Mouse (Mus musculus): Measurements from ENCODE around the gene Mknk2. TPM values are rescaled to one million over a fixed set of nuclear protein-coding genes. Genes with fewer than 3 reads are reported as not detected.
A peak's percentile ranks its signal among the peaks of the same experiment; 100 is the strongest.

Mknk2 gene
- polyA plus RNA-seq (2015; fragmentation: Nextera tagmentation; extraction: Ambion mirVana), result 49.6 and 60.1 TPM in 2 replicates

DNA sequence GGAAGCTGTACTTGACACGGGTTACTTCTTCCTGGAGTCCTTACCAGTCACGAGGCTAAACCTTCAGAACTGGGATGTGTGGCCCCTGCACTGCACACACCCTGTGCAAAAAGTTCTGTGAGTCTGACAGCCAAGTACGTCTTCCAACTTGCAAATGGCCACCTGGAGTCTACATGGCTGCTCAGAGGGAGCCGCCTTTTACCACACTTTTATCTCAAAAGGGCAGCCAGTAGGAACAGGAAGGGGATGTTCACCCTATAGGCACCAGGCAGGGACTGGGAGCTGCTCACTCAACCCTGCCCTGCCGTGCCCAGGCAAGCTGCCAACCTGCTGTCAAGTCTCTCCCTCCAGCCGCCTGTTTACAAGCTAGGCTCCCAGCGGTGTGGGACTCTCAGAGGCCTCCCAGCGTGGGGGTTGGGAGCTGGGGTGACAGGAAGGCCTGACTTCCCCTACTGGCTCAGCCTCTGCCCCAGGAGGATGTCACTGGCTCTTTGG, at the start of gene Mknk2:
Gene Mknk2, minus strand, starts transcription at position 171 of the 495 bp plus-strand sequence.
- peaks cover 5% of the 10 kb centered on the region for H3K36me3 ChIP-seq
- peak within 1 kb of the TSS; percentile 82 for H3K9ac ChIP-seq (replicated peaks)
- H3K9me3 ChIP-seq, result no peaks in the 10 kb centered on the region
- peak within 1 kb of the TSS; percentile 84 for H3K4me2 ChIP-seq (replicated peaks)
- H3K4me3 ChIP-seq (replicated peaks), result peak within 1 kb of the TSS; percentile 99
- WGBS, result 31% methylated on average over 8 of the region's 8 CpGs
- no peak; the same call in 1 of the 2 replicates for ATAC-seq
- H3K4me1 ChIP-seq (replicated peaks), result peaks cover 56% of the 10 kb centered on the region
- peak within 1 kb of the TSS; percentile 98 for H3K27ac ChIP-seq
- H3K27me3 ChIP-seq, result no peaks in the 10 kb centered on the region

DNA sequence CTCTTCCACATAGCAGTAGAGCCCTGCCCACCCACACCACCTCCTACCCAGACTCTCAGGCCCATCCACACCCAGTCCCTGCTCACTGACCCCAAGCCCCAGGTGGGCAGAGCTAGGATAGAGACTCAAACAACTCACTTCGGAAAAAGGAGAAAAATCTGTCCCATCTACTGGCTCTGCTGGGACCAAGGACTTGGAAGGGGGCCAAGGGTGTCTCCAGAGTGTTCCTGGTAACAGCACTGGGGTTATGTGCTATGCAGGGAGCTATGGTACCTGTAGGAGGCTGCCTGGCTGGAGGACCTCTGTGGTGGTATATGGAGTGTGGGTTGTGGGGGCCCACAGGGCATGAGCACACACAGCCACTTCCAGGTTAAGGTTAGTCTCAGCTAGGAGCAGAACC, 39.4 kb upstream of the Mknk2 start:
- 100% methylated on average over 1 of the region's 1 CpGs for WGBS
- H3K36me3 ChIP-seq, result peaks cover 97% of the 10 kb centered on the region
- H3K4me1 ChIP-seq (replicated peaks), result no peaks in the 10 kb centered on the region
- H3K27ac ChIP-seq, result no peak overlapping the region
- H3K4me3 ChIP-seq (replicated peaks), result no peak overlapping the region
- ATAC-seq, result no peak
- H3K9me3 ChIP-seq, result no peaks in the 10 kb centered on the region
- H3K4me2 ChIP-seq (replicated peaks), result no peak overlapping the region
- H3K27me3 ChIP-seq, result no peaks in the 10 kb centered on the region
- no peak overlapping the region for H3K9ac ChIP-seq (replicated peaks)

DNA sequence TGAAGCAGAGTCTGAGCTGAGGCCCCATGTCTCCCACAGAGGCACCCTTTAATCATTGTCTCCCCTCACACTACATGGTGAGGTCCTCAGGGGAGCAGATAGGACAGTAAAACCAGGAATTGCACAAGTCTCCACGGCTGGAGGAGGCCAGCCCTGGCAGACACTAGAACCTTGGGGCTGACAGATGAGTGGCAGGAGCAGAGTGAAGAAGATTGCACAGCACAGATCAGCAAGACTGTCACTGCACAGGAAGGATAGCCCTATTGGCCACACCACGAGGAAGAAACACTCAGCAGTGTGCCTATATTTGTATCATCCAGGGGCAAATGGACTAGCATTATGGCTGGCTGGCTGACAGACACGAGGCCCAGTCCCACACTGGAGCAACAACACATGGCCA, 32.9 kb upstream of the Mknk2 start:
- WGBS, result 89% methylated on average over 3 of the region's 3 CpGs
- no peak for ATAC-seq
- no peak overlapping the region for H3K4me2 ChIP-seq (replicated peaks)

DNA sequence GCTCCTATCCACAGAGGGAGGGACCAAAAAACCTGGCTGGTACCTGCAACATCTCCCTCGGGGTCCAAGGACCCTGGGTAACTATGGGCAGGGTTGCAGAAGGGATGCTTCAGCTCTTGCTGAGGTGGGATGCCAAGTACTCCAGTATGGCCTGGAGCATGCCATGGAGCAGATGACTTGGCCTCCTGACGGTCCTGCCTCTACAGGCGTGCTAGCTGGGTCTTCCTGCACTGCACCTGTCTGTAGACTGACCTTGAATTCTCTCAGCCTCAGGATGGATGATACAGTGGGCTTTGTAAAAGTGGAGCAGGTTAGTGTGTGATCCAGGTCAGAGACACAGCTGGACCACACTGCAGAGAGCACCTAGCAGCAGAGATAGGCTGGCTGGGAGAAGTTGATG, 27.6 kb upstream of the Mknk2 start:
- peaks cover 28% of the 10 kb centered on the region for H3K4me1 ChIP-seq (replicated peaks)
- H3K36me3 ChIP-seq, result peaks cover 51% of the 10 kb centered on the region
- H3K27me3 ChIP-seq, result no peaks in the 10 kb centered on the region
- H3K4me3 ChIP-seq (replicated peaks), result no peak overlapping the region
- no peak overlapping the region for H3K4me2 ChIP-seq (replicated peaks)
- no peak overlapping the region for H3K27ac ChIP-seq
- no peaks in the 10 kb centered on the region for H3K9me3 ChIP-seq
- WGBS, result 79% methylated on average over 3 of the region's 3 CpGs
- no peak for ATAC-seq
- H3K9ac ChIP-seq (replicated peaks), result no peak overlapping the region

More for the DNA sequence above, 32.9 kb upstream of the Mknk2 start:
- Histone ChIP-seq H3K9ac (replicated peaks) (no peak overlapping the region), H3K27me3 (no peaks in the 10 kb centered on the region), H3K9me3 (no peaks in the 10 kb centered on the region), H3K36me3 (peaks cover 97% of the 10 kb centered on the region), H3K27ac (no peak overlapping the region), H3K4me3 (replicated peaks) (no peak overlapping the region), H3K4me1 (replicated peaks) (no peaks in the 10 kb centered on the region)

DNA sequence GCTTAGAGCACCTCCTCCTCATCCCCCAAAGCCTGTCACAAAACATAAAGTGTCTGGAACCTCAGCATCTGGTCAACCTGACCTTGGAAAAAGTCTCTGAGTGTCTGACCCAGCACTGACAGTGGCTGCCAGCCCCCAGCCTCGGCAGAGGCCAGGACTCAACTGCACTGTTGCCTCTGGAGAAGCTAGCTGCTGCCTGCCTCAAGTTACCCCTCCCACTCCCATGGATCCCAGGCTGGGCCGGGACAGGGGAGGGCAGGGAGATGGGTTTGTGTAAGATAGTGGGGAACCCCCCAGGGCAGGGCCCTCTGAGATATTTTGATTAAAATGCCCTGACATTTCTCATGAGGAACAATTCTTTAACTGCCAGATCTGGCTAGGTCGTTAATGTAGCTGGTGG, 27.1 kb upstream of the Mknk2 start:
- Histone ChIP-seq H3K36me3 (peaks cover 46% of the 10 kb centered on the region), H3K27ac (no peak overlapping the region), H3K9ac (replicated peaks) (no peak overlapping the region), H3K9me3 (no peaks in the 10 kb centered on the region), H3K4me3 (replicated peaks) (no peak overlapping the region), H3K4me1 (replicated peaks) (peaks cover 32% of the 10 kb centered on the region), H3K4me2 (replicated peaks) (no peak overlapping the region), H3K27me3 (no peaks in the 10 kb centered on the region)
- ATAC-seq, result no peak
- 59% methylated on average over 3 of the region's 3 CpGs for WGBS

DNA sequence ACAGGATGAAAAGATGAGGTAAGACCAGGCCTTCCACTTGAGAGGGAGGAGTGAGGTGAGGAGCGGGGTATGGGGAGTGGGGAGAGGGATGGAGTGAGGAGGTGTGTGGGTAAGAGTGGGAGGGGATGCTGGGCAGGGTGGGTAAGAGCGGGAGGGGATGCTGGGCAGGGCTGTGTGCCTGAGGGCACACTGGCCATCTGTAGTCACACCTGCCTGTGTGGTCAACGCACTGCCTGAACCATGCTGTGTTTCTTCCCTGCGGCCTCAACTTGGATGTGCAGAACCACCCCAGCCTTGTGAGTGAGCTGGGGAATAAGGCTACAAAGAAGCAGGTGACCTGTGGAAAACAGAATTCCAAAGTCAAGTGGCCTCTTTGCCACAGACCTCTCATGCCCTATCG, 26.5 kb upstream of the Mknk2 start:
- no peak for ATAC-seq
- no peak overlapping the region for H3K4me2 ChIP-seq (replicated peaks)
- peaks cover 36% of the 10 kb centered on the region for H3K4me1 ChIP-seq (replicated peaks)
- WGBS, result 87% methylated on average over 5 of the region's 5 CpGs
- H3K9me3 ChIP-seq, result no peaks in the 10 kb centered on the region
- H3K27me3 ChIP-seq, result no peaks in the 10 kb centered on the region
- H3K27ac ChIP-seq, result no peak overlapping the region
- H3K4me3 ChIP-seq (replicated peaks), result no peak overlapping the region
- H3K36me3 ChIP-seq, result peaks cover 40% of the 10 kb centered on the region
- H3K9ac ChIP-seq (replicated peaks), result 0 out of 2 replicates have a peak overlapping the region, but pooled peaks have one; percentile 6

DNA sequence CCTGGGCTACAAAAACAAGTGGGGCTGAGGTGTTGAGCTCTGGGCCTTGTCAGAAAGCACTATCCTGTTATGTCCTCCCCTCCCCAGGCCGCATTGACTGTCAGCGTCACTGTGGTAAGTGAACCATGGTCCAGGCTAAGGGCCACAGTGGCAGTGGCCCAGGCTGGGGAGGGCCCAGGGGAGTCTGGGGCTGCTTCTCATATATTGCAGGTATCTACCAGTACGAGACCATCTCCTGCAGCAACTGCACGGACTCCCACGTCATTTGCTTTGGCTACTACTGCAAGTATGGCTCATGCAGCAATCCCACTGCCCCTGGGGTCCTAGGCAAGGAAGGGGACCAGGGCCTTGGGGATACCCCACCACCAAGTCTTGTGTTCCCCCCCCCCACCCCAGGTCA, 25.7 kb upstream of the Mknk2 start:
- H3K36me3 ChIP-seq, result peaks cover 33% of the 10 kb centered on the region
- no peak for ATAC-seq
- no peak overlapping the region for H3K27ac ChIP-seq
- H3K27me3 ChIP-seq, result no peaks in the 10 kb centered on the region
- peaks cover 36% of the 10 kb centered on the region for H3K4me1 ChIP-seq (replicated peaks)
- peak overlapping the region; percentile 77 for H3K4me2 ChIP-seq (replicated peaks)
- peak overlapping the region; percentile 71 for H3K4me3 ChIP-seq (replicated peaks)
- peak overlapping the region; percentile 59; the same call in 1 of the 2 replicates for H3K9ac ChIP-seq (replicated peaks)
- no peaks in the 10 kb centered on the region for H3K9me3 ChIP-seq
- WGBS, result 87% methylated on average over 5 of the region's 5 CpGs

DNA sequence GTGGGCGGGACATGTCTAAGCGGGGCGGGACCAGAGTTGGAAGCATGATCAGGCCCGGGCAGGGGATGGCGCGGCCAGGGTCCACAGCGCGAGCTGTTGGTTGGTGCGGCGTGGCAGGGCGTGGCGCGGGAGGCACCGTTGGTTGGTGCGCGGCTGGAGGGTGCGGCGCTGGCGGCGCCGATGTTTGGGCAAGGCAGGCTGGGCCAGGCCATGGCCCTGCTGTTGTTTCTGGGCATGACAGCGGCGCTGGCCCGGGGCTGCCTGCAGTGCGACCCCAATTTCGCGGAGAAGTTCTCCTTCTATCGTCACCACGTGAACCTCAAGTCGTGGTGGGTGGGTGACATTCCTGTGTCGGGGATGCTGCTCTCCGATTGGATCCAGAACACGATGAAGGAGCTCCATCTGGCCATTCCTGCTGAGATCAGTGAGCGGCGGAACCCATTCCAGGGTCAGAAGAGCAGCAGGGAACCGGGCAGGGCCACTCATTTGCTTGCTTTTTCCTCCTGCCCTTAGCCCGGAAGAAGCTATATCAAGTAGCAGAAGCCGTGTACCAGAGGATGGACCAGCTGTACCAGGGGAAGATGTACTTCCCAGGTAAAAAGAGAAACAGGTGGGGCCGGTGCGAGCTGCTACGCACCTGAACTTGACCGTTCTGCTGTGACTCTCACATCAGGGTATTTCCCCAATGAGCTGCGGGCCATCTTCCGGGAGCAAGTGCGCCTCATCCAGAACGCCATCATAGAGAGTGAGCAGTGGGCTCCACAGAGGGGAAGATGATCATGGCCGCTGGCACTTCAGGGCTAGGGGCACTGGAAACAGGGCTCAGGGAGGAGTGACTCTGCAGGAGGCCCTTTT, 24.9 kb upstream of the Mknk2 start:
- Histone ChIP-seq H3K9me3 (no peaks in the 10 kb centered on the region), H3K4me2 (replicated peaks) (peak overlapping the region; percentile 77), H3K4me3 (replicated peaks) (peak overlapping the region; percentile 71), H3K27ac (peak overlapping the region; percentile 89), H3K9ac (replicated peaks) (peak overlapping the region; percentile 59), H3K4me1 (replicated peaks) (peaks cover 44% of the 10 kb centered on the region), H3K36me3 (peaks cover 24% of the 10 kb centered on the region), H3K27me3 (no peaks in the 10 kb centered on the region)
- WGBS, result 2% methylated on average over 47 of the region's 47 CpGs
- peak; percentile 87 for ATAC-seq

DNA sequence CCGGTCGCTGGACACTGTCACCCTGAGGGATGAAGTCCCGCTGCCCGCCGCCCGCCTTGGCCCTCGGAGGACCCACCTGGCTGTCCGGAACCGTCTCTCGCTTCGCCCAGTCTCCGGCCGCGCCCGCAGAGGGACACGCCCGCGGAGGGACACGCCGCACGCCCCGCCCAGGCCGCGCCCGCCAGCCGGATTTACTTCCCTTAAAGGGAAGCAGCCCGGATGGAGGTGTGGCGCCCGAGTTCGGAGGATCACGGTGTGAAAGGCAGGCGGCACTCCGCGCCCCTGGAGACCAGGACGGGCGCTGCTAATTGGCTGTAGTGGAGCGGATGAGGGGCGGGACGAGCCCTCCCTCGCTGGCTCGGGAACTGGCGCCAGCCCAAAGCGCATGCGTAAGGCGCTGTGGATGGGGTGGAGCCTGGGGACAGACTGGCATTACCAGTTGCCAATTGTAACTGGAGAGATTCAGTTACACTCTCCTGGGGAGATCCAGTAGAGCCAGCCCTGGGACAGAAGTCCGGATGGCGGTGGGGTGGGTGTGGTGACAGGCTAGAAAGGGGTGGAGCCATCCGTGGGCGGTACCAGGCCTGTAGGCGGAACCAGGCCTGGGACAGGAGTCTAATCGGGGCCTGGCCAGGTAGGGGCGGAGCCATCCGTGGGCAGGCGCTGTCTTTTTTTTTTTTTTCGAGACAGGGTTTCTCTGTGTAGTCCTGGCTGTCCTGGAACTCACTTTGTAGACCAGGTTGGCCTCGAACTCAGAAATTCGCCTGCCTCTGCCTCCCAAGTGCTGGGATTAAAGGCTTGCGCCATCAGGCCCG, 24.0 kb upstream of the Mknk2 start, which contains the start of the genes Mob3a and Izumo4:
Gene Mob3a, minus strand, starts transcription at position 257 of the 815 bp plus-strand sequence.
Gene Izumo4, plus strand, starts transcription at position 464 of the 815 bp plus-strand sequence.
- Histone ChIP-seq H3K36me3 (peaks cover 15% of the 10 kb centered on the region), H3K4me3 (replicated peaks) (peak within 1 kb of the TSS; percentile 71), H3K9ac (replicated peaks) (peak within 1 kb of the TSS; percentile 78), H3K27ac (peak within 1 kb of the TSS; percentile 89), H3K9me3 (no peaks in the 10 kb centered on the region), H3K4me2 (replicated peaks) (peak within 1 kb of the TSS; percentile 77), H3K4me1 (replicated peaks) (peaks cover 44% of the 10 kb centered on the region), H3K27me3 (no peaks in the 10 kb centered on the region)
- WGBS, result under 1% methylated on average over 58 of the region's 59 CpGs
- peak; percentile 98 for ATAC-seq

DNA sequence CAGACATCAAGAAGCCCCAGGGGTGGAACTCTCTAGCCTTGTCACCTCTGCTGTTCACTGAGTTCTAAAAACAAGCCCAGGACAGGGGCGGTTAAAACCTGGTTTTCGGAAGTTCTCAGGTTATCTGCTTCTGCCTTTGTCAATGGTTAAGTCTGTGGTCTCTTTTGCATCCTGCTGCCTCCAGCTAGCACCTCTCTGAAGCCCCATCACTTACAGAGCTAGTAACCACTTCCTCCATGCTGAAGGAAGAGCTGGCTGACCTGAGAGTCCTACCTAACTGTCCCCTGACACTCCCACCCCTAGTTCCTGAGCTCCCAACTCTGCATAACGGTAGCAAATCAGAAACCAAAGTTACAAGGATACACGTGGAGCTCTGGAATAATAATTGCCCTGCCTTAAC, 22.8 kb upstream of the Mknk2 start:
- peak overlapping the region; percentile 71 for H3K4me3 ChIP-seq (replicated peaks)
- H3K4me1 ChIP-seq (replicated peaks), result peaks cover 53% of the 10 kb centered on the region
- H3K9me3 ChIP-seq, result no peaks in the 10 kb centered on the region
- WGBS, result 47% methylated on average over 4 of the region's 4 CpGs
- no peaks in the 10 kb centered on the region for H3K27me3 ChIP-seq
- H3K27ac ChIP-seq, result no peak overlapping the region
- no peak for ATAC-seq
- peak overlapping the region; percentile 78 for H3K9ac ChIP-seq (replicated peaks)
- peaks cover 5% of the 10 kb centered on the region for H3K36me3 ChIP-seq
- peak overlapping the region; percentile 77 for H3K4me2 ChIP-seq (replicated peaks)

DNA sequence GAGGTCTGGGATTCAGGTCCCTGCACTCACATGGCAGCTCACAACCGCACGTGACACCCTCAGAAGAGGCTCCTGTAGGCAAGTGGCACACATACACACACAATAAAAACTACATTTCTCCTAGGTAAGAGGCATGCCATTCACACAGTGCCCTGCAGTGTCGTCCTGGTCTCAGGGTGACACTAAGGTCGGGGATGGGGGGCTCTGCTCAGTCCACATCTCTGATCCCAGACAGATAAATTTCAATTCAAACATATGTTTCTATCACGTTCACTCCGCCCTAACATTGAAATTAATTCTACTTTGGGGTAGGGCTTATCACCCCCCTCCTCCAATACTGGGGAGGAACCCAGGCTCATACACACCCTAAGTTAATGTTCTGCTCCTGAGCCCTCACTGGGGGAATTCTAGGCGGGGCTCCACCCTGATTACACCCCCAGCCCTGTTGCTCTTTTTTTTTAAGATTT, 22.2 kb upstream of the Mknk2 start:
- peak overlapping the region; percentile 77 for H3K4me2 ChIP-seq (replicated peaks)
- peak overlapping the region; percentile 78; the same call in 1 of the 2 replicates for H3K9ac ChIP-seq (replicated peaks)

More for the DNA sequence above, 22.2 kb upstream of the Mknk2 start:
- no peak overlapping the region for H3K27ac ChIP-seq
- peak overlapping the region; percentile 71 for H3K4me3 ChIP-seq (replicated peaks)
- 92% methylated on average over 7 of the region's 7 CpGs for WGBS
- H3K4me1 ChIP-seq (replicated peaks), result peaks cover 53% of the 10 kb centered on the region
- ATAC-seq, result no peak
- H3K36me3 ChIP-seq, result peaks cover 2% of the 10 kb centered on the region; the same call in 1 of the 2 replicates
- no peaks in the 10 kb centered on the region for H3K9me3 ChIP-seq
- H3K27me3 ChIP-seq, result no peaks in the 10 kb centered on the region
